Mouse (Mus musculus): Measurements from ENCODE around the gene Jdp2. TPM values are rescaled to one million over a fixed set of nuclear protein-coding genes. Genes with fewer than 3 reads are reported as not detected.

Gene Jdp2
- polyA plus RNA-seq, 1 experiment = 55.9 TPM

- H3K27ac ChIP-seq (ENCODE audit: insufficient read depth, low read length) = 0 out of 2 replicates have a peak overlapping the region, but pooled peaks have one; percentile 43
- no peak overlapping the region for H3K4me3 ChIP-seq (ENCODE audit: insufficient read depth, low read length)
- TF ChIP-seq CTCF (IDR thresholded peaks at IDR 0.05; ENCODE audit: extremely low read depth, insufficient read depth, low read length) = no peak
- TF ChIP-seq POLR2A (IDR thresholded peaks at IDR 0.05; ENCODE audit: extremely low read depth, insufficient read depth, low read length) = no peak
- H3K4me1 ChIP-seq (ENCODE audit: control insufficient read depth, insufficient read depth, low read length) = peaks cover 35% of the 10 kb centered on the region
These were observed 11.3 kb downstream of the Jdp2 start for GRCm38 (mm10) chr12:85610167-85610566.

GRCm38 (mm10) chr12:85614090-85614489 lies 15.3 kb downstream of the Jdp2 start:
- H3K4me3 ChIP-seq (ENCODE audit: insufficient read depth, low read length) = no peak overlapping the region
- no peak for TF ChIP-seq POLR2A (IDR thresholded peaks at IDR 0.05; ENCODE audit: extremely low read depth, insufficient read depth, low read length)
- no peak for TF ChIP-seq CTCF (IDR thresholded peaks at IDR 0.05; ENCODE audit: extremely low read depth, insufficient read depth, low read length)
- H3K4me1 ChIP-seq (ENCODE audit: control insufficient read depth, insufficient read depth, low read length) = peaks cover 31% of the 10 kb centered on the region
- H3K27ac ChIP-seq (ENCODE audit: insufficient read depth, low read length) = peak overlapping the region; percentile 40; the same call in 1 of the 2 replicates

GRCm38 (mm10) chr12:85615486-85615885 lies 16.7 kb downstream of the Jdp2 start:
- Histone ChIP-seq H3K4me3 (ENCODE audit: insufficient read depth, low read length) (no peak overlapping the region), H3K27ac (ENCODE audit: insufficient read depth, low read length) (no peak overlapping the region), H3K4me1 (ENCODE audit: control insufficient read depth, insufficient read depth, low read length) (peaks cover 29% of the 10 kb centered on the region)
- no peak for TF ChIP-seq POLR2A (IDR thresholded peaks at IDR 0.05; ENCODE audit: extremely low read depth, insufficient read depth, low read length)
- no peak for TF ChIP-seq CTCF (IDR thresholded peaks at IDR 0.05; ENCODE audit: extremely low read depth, insufficient read depth, low read length)

- TF ChIP-seq CTCF (IDR thresholded peaks at IDR 0.05; ENCODE audit: extremely low read depth, insufficient read depth, low read length) = no peak
- no peak for TF ChIP-seq POLR2A (IDR thresholded peaks at IDR 0.05; ENCODE audit: extremely low read depth, insufficient read depth, low read length)
- Histone ChIP-seq H3K4me1 (ENCODE audit: control insufficient read depth, insufficient read depth, low read length) (peaks cover 25% of the 10 kb centered on the region), H3K4me3 (ENCODE audit: insufficient read depth, low read length) (no peak overlapping the region), H3K27ac (ENCODE audit: insufficient read depth, low read length) (no peak overlapping the region)
These were observed 19.1 kb downstream of the Jdp2 start for GRCm38 (mm10) chr12:85617885-85618284.

- H3K4me3 ChIP-seq (ENCODE audit: insufficient read depth, low read length) = no peak overlapping the region
- H3K4me1 ChIP-seq (ENCODE audit: control insufficient read depth, insufficient read depth, low read length) = peaks cover 23% of the 10 kb centered on the region
- no peak for TF ChIP-seq POLR2A (IDR thresholded peaks at IDR 0.05; ENCODE audit: extremely low read depth, insufficient read depth, low read length)
- TF ChIP-seq CTCF (IDR thresholded peaks at IDR 0.05; ENCODE audit: extremely low read depth, insufficient read depth, low read length) = no peak
- no peak overlapping the region for H3K27ac ChIP-seq (ENCODE audit: insufficient read depth, low read length)
These were observed 19.6 kb downstream of the Jdp2 start for GRCm38 (mm10) chr12:85618430-85618829.

GRCm38 (mm10) chr12:85619283-85619897 lies 20.6 kb downstream of the Jdp2 start:
- Histone ChIP-seq H3K4me3 (ENCODE audit: insufficient read depth, low read length) (no peak overlapping the region), H3K27ac (ENCODE audit: insufficient read depth, low read length) (peak overlapping the region; percentile 51), H3K4me1 (ENCODE audit: control insufficient read depth, insufficient read depth, low read length) (peaks cover 19% of the 10 kb centered on the region)
- TF ChIP-seq POLR2A (IDR thresholded peaks at IDR 0.05; ENCODE audit: extremely low read depth, insufficient read depth, low read length) (no peak), CTCF (IDR thresholded peaks at IDR 0.05; ENCODE audit: extremely low read depth, insufficient read depth, low read length) (no peak)

- H3K4me1 ChIP-seq (ENCODE audit: control insufficient read depth, insufficient read depth, low read length) = peaks cover 17% of the 10 kb centered on the region
- no peak for TF ChIP-seq POLR2A (IDR thresholded peaks at IDR 0.05; ENCODE audit: extremely low read depth, insufficient read depth, low read length)
- no peak for TF ChIP-seq CTCF (IDR thresholded peaks at IDR 0.05; ENCODE audit: extremely low read depth, insufficient read depth, low read length)
- no peak overlapping the region for H3K4me3 ChIP-seq (ENCODE audit: insufficient read depth, low read length)
- H3K27ac ChIP-seq (ENCODE audit: insufficient read depth, low read length) = peak overlapping the region; percentile 59
These were observed 21.1 kb downstream of the Jdp2 start for GRCm38 (mm10) chr12:85619898-85620443.

GRCm38 (mm10) chr12:85621027-85621426 lies 22.2 kb downstream of the Jdp2 start:
- peaks cover 14% of the 10 kb centered on the region for H3K4me1 ChIP-seq (ENCODE audit: control insufficient read depth, insufficient read depth, low read length)

GRCm38 (mm10) chr12:85621673-85622072 lies 22.8 kb downstream of the Jdp2 start:
- Histone ChIP-seq H3K4me3 (ENCODE audit: insufficient read depth, low read length) (no peak overlapping the region), H3K27ac (ENCODE audit: insufficient read depth, low read length) (no peak overlapping the region)

More at GRCm38 (mm10) chr12:85621027-85621426, 22.2 kb downstream of the Jdp2 start:
- Histone ChIP-seq H3K4me3 (ENCODE audit: insufficient read depth, low read length) (no peak overlapping the region), H3K27ac (ENCODE audit: insufficient read depth, low read length) (peak overlapping the region; percentile 59; the same call in 1 of the 2 replicates)
- TF ChIP-seq POLR2A (IDR thresholded peaks at IDR 0.05; ENCODE audit: extremely low read depth, insufficient read depth, low read length) (no peak), CTCF (IDR thresholded peaks at IDR 0.05; ENCODE audit: extremely low read depth, insufficient read depth, low read length) (no peak)

GRCm38 (mm10) chr12:85623711-85624110 lies 24.9 kb downstream of the Jdp2 start:
- no peak for TF ChIP-seq POLR2A (IDR thresholded peaks at IDR 0.05; ENCODE audit: extremely low read depth, insufficient read depth, low read length)
- TF ChIP-seq CTCF (IDR thresholded peaks at IDR 0.05; ENCODE audit: extremely low read depth, insufficient read depth, low read length) = no peak
- H3K4me3 ChIP-seq (ENCODE audit: insufficient read depth, low read length) = no peak overlapping the region
- no peak overlapping the region for H3K27ac ChIP-seq (ENCODE audit: insufficient read depth, low read length)
- H3K4me1 ChIP-seq (ENCODE audit: control insufficient read depth, insufficient read depth, low read length) = peaks cover 20% of the 10 kb centered on the region

More at GRCm38 (mm10) chr12:85621673-85622072, 22.8 kb downstream of the Jdp2 start:
- peaks cover 15% of the 10 kb centered on the region for H3K4me1 ChIP-seq (ENCODE audit: control insufficient read depth, insufficient read depth, low read length)
- TF ChIP-seq POLR2A (IDR thresholded peaks at IDR 0.05; ENCODE audit: extremely low read depth, insufficient read depth, low read length) (no peak), CTCF (IDR thresholded peaks at IDR 0.05; ENCODE audit: extremely low read depth, insufficient read depth, low read length) (no peak)

Measured in cortical plate, adult 2 months (tissue).